Mouse (Mus musculus): ENCODE measurements around the gene Mtcp1. TPM values are rescaled to one million over a fixed set of nuclear protein-coding genes. Genes with fewer than 3 reads are reported as not detected.

Mtcp1 gene
- total RNA-seq (2014; rRNA removed) (8.0 and 8.5 TPM in 2 replicates), polyA plus RNA-seq (2015; fragmentation: Nextera tagmentation; extraction: Ambion mirVana) (2.0 and 3.1 TPM in 2 replicates)

DNA sequence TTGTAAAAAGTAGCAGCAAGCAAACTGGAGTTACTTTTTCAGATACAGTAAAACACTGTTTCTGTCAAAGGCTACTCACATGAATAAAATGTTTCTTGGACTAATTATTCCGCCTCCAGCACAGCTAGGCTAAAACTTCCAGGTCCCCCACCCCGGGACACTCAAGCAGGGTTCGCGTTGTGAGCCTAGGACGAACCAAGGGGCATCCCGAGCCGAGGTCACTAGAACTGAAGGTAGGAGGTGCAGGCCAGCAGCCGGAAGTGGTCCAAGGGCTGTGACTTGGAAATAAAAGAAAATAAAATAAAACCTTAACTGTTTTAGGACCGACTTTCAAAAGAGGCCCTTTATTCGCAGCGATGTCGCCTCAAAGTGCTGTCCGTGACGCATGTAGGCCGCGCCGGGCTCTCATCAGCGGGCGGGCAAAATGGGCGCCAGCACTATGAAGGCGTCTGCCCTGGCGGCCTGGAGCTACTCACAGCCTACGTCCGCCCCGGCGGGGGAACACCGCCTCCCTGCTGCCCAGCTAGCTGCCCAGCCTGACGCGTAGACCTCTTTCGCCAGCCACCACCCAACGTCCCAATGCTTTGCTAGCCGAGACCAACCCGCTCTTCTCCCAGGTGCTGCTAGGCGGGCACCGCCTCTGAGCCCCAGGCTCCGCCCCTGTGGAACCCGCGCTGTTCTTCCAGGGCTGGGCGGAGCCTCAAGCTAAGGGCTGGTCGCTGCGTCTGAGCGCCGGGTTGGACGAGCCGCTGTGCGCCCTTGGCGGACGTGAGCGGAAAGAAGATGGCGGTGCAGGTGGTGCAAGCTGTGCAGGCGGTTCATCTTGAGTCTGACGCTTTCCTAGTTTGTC is at the start of gene Mtcp1, which contains the start of the genes Cmc4 and Brcc3:
Gene Mtcp1, minus strand, starts transcription at position 653 of the 850 bp plus-strand sequence.
Gene Cmc4, minus strand, starts transcription at position 649 of the 850 bp plus-strand sequence.
Gene Brcc3, plus strand, starts transcription at position 693 of the 850 bp plus-strand sequence.
- no peaks in the 10 kb centered on the region for H3K4me1 ChIP-seq (ENCODE audit: insufficient read depth)
- peak within 1 kb of the TSS; percentile 61 for H3K9ac ChIP-seq
- no peak for TF ChIP-seq CTCF (IDR thresholded peaks at IDR 0.05; ENCODE audit: low read depth)
- no peaks in the 10 kb centered on the region for H3K9me3 ChIP-seq (ENCODE audit: low read length)
- H3K4me3 ChIP-seq (ENCODE audit: low read depth, low read length) = peak within 1 kb of the TSS; percentile 43
- H3K36me3 ChIP-seq (ENCODE audit: insufficient read depth) = no peaks in the 10 kb centered on the region
- no peaks in the 10 kb centered on the region for H3K27me3 ChIP-seq (ENCODE audit: insufficient read depth, low read length)
- H3K27ac ChIP-seq (ENCODE audit: low read depth, low read length) = peak within 1 kb of the TSS; percentile 92
- peak within 1 kb of the TSS; percentile 40 for H3K4me2 ChIP-seq (ENCODE audit: low read depth)
- peak; percentile 100 for ATAC-seq
- DNase-seq = peak; percentile 92
- WGBS = 24% methylated on average over 52 of the region's 52 CpGs

DNA sequence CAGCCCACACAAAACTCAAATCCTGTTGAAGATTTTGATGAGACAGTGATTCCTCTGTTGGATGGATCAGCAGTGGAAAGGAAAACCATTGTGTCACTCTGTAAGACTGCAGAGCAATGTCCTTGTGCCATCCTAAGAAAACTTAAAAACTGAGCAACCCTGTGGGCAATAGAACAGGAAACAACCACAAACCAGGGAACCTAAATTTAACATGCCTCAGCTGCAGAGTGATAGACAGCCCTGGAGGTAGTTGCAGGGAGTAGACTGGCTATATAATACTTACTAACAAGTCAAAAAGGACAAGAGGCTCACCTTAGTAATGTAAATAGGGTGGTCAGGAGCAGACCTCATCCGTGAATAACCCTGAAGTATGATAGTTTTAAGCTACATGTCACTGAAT is 38.2 kb upstream of the Mtcp1 start:
- no peak for TF ChIP-seq CTCF (IDR thresholded peaks at IDR 0.05; ENCODE audit: low read depth)
- H3K9me3 ChIP-seq (ENCODE audit: low read length) = no peaks in the 10 kb centered on the region
- no peak overlapping the region for H3K27ac ChIP-seq (ENCODE audit: low read depth, low read length)
- ATAC-seq = no peak
- no peaks in the 10 kb centered on the region for H3K27me3 ChIP-seq (ENCODE audit: insufficient read depth, low read length)
- H3K4me2 ChIP-seq (ENCODE audit: low read depth) = no peak overlapping the region
- WGBS = 85% methylated on average over 1 of the region's 1 CpGs
- DNase-seq = no peak
- H3K9ac ChIP-seq = no peak overlapping the region
- H3K36me3 ChIP-seq (ENCODE audit: insufficient read depth) = peaks cover 6% of the 10 kb centered on the region
- no peak overlapping the region for H3K4me3 ChIP-seq (ENCODE audit: low read depth, low read length)
- H3K4me1 ChIP-seq (ENCODE audit: insufficient read depth) = no peaks in the 10 kb centered on the region

DNA sequence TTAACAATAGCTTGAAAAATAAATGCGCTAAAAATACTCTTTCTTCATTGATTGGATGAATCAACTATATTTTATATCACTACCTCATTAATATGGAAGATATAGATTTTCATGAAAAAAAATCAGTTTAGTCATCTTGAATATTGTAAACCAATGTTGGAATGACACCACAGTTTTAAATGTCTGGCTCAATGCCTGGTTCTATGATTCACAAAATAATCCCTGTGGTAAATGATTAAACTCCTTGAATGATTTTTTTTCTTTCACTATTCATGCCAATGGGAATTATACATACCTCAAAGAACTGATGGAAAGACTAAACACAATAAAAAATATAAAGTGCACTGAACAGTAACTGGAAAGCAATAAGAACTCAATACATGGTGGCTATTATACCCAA is 6.7 kb downstream of the Mtcp1 start:
- Histone ChIP-seq H3K4me3 (ENCODE audit: low read depth, low read length) (no peak overlapping the region), H3K4me2 (ENCODE audit: low read depth) (no peak overlapping the region), H3K36me3 (ENCODE audit: insufficient read depth) (no peaks in the 10 kb centered on the region), H3K9ac (no peak overlapping the region), H3K9me3 (ENCODE audit: low read length) (no peaks in the 10 kb centered on the region), H3K4me1 (ENCODE audit: insufficient read depth) (no peaks in the 10 kb centered on the region), H3K27ac (ENCODE audit: low read depth, low read length) (no peak overlapping the region), H3K27me3 (ENCODE audit: insufficient read depth, low read length) (no peaks in the 10 kb centered on the region)
- DNase-seq (no peak), ATAC-seq (no peak)
- 89% methylated on average over 1 of the region's 1 CpGs for WGBS
- TF ChIP-seq CTCF (IDR thresholded peaks at IDR 0.05; ENCODE audit: low read depth) = no peak

DNA sequence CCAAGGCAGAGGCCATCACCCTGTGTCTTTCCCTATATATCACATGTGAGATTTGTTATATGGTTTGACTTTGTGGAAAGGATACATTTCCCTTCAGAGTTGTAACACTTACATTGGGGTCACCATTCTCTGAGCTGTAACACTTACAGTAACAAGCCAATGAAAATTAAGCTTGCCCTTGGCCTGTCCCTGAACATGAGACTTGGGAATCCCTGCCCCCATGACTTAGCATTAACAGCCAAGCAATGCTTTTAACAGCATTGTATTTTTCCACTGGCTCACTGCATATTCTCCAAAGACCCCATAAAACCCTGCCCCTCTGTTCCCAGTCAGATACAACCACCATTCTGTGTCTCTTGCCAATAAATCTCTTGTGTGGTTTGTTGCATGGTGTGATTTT is 13.0 kb downstream of the Mtcp1 start:
- Histone ChIP-seq H3K4me3 (ENCODE audit: low read depth, low read length) (no peak overlapping the region), H3K9ac (no peak overlapping the region), H3K27ac (ENCODE audit: low read depth, low read length) (no peak overlapping the region), H3K4me2 (ENCODE audit: low read depth) (no peak overlapping the region), H3K27me3 (ENCODE audit: insufficient read depth, low read length) (no peaks in the 10 kb centered on the region), H3K4me1 (ENCODE audit: insufficient read depth) (no peaks in the 10 kb centered on the region), H3K9me3 (ENCODE audit: low read length) (no peaks in the 10 kb centered on the region), H3K36me3 (ENCODE audit: insufficient read depth) (peaks cover 5% of the 10 kb centered on the region; the same call in 1 of the 2 replicates)
- ATAC-seq (no peak), DNase-seq (no peak)
- no peak for TF ChIP-seq CTCF (IDR thresholded peaks at IDR 0.05; ENCODE audit: low read depth)

DNA sequence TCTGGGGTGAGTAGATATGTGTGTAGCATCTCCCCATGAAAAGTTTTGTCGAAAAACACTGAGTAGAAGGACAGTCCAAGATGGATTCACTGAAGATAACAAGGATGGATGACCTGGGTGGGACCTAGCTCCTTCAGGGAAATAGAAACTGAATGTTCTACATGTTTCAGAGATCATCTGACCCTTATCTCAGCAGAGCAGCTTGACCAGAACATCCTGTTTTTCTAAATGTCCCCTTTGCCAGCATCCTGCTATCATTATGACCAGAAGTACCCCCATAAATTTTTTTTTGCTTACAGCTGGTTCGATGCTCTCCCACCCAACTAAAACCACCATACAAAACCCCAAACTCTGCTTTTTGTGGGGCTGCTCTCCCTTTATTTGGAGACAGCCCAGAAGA is 13.7 kb downstream of the Mtcp1 start:
- Histone ChIP-seq H3K9ac (no peak overlapping the region), H3K4me1 (ENCODE audit: insufficient read depth) (no peaks in the 10 kb centered on the region), H3K4me2 (ENCODE audit: low read depth) (no peak overlapping the region), H3K4me3 (ENCODE audit: low read depth, low read length) (no peak overlapping the region), H3K9me3 (ENCODE audit: low read length) (no peaks in the 10 kb centered on the region), H3K27me3 (ENCODE audit: insufficient read depth, low read length) (no peaks in the 10 kb centered on the region), H3K36me3 (ENCODE audit: insufficient read depth) (peaks cover 5% of the 10 kb centered on the region; the same call in 1 of the 2 replicates), H3K27ac (ENCODE audit: low read depth, low read length) (no peak overlapping the region)
- no peak for TF ChIP-seq CTCF (IDR thresholded peaks at IDR 0.05; ENCODE audit: low read depth)
- DNase-seq (no peak), ATAC-seq (no peak)
- WGBS = 78% methylated on average over 2 of the region's 2 CpGs

DNA sequence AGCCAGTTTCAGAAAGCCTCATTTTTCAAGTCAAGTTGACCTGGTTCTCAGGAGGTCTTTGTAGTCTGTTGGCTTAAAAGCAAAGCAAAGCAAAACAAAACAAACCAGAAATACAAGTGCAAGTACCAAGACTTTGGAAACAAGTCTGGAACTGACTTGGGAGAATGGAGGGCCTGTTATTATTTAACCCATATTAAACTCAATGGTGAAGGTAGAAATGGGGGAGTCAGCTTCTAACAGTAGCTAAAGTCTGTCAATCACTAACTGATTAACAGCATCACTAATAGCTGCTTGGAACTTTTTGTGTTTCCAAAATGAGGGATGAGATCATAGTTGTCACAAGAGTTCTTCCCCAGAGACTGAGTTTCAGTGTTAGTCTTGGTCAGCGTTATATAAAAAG is 16.9 kb downstream of the Mtcp1 start:
- ATAC-seq = no peak

DNA sequence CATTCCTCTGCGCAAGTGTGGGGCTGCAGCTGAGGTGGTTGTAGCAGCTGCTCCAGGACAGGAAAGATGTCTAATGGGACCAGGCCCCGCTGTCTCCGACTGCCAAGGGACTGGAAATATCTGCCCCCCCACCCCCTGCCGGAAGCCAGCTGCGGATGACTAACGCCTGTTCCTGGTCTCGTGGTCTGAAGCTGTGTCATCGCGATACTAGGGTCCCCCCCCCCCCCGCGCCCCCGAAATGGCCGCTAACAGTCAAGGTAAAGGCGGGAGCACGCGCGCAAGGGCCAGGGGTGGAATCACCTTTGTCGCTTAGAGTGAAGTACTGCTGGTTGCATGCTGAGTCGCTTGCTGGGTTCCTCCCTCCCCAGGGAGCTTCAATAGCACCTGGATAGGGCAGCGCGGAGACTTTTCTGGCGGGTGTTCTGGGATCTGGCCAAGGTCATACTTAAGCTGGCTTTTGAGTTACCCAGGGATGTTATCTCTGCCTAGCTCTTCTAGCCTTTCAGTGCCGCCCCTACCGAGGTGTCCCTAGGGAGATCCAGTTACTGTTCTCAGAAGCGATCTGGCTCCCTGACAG is 34.1 kb downstream of the Mtcp1 start, which contains the start of the genes Fundc2 and F8:
Gene Fundc2, plus strand, starts transcription at position 205 of the 577 bp plus-strand sequence.
Gene F8, minus strand, starts transcription at position 421 of the 577 bp plus-strand sequence.
- Histone ChIP-seq H3K36me3 (ENCODE audit: insufficient read depth) (no peaks in the 10 kb centered on the region), H3K4me2 (ENCODE audit: low read depth) (peak within 1 kb of the TSS; percentile 45), H3K4me3 (ENCODE audit: low read depth, low read length) (peak within 1 kb of the TSS; percentile 52), H3K4me1 (ENCODE audit: insufficient read depth) (no peaks in the 10 kb centered on the region), H3K9me3 (ENCODE audit: low read length) (no peaks in the 10 kb centered on the region), H3K9ac (peak within 1 kb of the TSS; percentile 70), H3K27me3 (ENCODE audit: insufficient read depth, low read length) (no peaks in the 10 kb centered on the region), H3K27ac (ENCODE audit: low read depth, low read length) (peak within 1 kb of the TSS; percentile 71)
- peak; percentile 82 for DNase-seq
- no peak for TF ChIP-seq CTCF (IDR thresholded peaks at IDR 0.05; ENCODE audit: low read depth)
- 29% methylated on average over 20 of the region's 25 CpGs for WGBS
- ATAC-seq = peak; percentile 99

More for the DNA sequence above, 16.9 kb downstream of the Mtcp1 start:
- Histone ChIP-seq H3K36me3 (ENCODE audit: insufficient read depth) (peaks cover 8% of the 10 kb centered on the region; the same call in 1 of the 2 replicates), H3K4me1 (ENCODE audit: insufficient read depth) (no peaks in the 10 kb centered on the region), H3K9me3 (ENCODE audit: low read length) (no peaks in the 10 kb centered on the region), H3K4me2 (ENCODE audit: low read depth) (no peak overlapping the region), H3K27me3 (ENCODE audit: insufficient read depth, low read length) (no peaks in the 10 kb centered on the region), H3K9ac (no peak overlapping the region), H3K4me3 (ENCODE audit: low read depth, low read length) (no peak overlapping the region), H3K27ac (ENCODE audit: low read depth, low read length) (no peak overlapping the region)
- DNase-seq = no peak
- TF ChIP-seq CTCF (IDR thresholded peaks at IDR 0.05; ENCODE audit: low read depth) = no peak
- WGBS = 85% methylated on average over 1 of the region's 1 CpGs
